Mouse (Mus musculus) forebrain, postnatal 0 days (tissue): ENCODE data around the gene Srpk2. TPM values are rescaled to one million over a fixed set of nuclear protein-coding genes. Genes with fewer than 3 reads are reported as not detected.

ENCODE experiments used
- ATAC-seq: fragments of 200-750 bp; cut with Nextera tagmentation; 2 replicates; pipeline ENCODE4 v1.8.0; 2017; ENCODE audit warnings: mild to moderate bottlenecking, moderate library complexity
- DNase-seq: peaks from one replicate; pipeline ENCODE4 v3.0.0-alpha.2; 2015
- H3K27ac ChIP-seq: fragments of 300-500 bp; sonication (generic); 2 replicates; pipeline ENCODE4 v1.5.1; 2014; ENCODE audit warnings: low read depth, mild to moderate bottlenecking, antibody characterized with exemption, low read length, moderate library complexity, mixed read lengths
- H3K27me3 ChIP-seq: fragments of 300-500 bp; sonication (generic); 2 replicates; pipeline ENCODE4 v1.6.1; 2014; ENCODE audit warnings: mild to moderate bottlenecking, low read length, mixed read lengths; ENCODE audit not compliant: insufficient read depth
- H3K36me3 ChIP-seq: fragments of 300-500 bp; sonication (generic); 2 replicates; pipeline ENCODE4 v1.6.1; 2014; ENCODE audit warnings: mild to moderate bottlenecking, moderate library complexity; ENCODE audit not compliant: insufficient read depth
- H3K4me1 ChIP-seq: fragments of 300-500 bp; sonication (generic); 2 replicates; pipeline ENCODE4 v1.6.1; 2014; ENCODE audit warnings: antibody characterized with exemption; ENCODE audit not compliant: insufficient read depth
- H3K4me2 ChIP-seq: fragments of 300-500 bp; sonication (generic); 2 replicates; pipeline ENCODE4 v1.6.1; 2014; ENCODE audit warnings: low read depth, mild to moderate bottlenecking, moderate library complexity
- H3K4me3 ChIP-seq: fragments of 300-500 bp; sonication (generic); 2 replicates; pipeline ENCODE4 v1.5.1; 2014; ENCODE audit warnings: low read depth, low read length, mixed read lengths
- H3K9ac ChIP-seq: fragments of 300-500 bp; sonication (generic); 2 replicates; pipeline ENCODE4 v1.6.1; 2014; ENCODE audit warnings: mild to moderate bottlenecking
- H3K9me3 ChIP-seq: fragments of 300-500 bp; sonication (generic); 2 replicates; pipeline ENCODE4 v1.6.1; 2016; ENCODE audit warnings: low read length
- CTCF ChIP-seq: sonication (generic); IDR thresholded peaks from 2 replicates; pipeline ENCODE4 v1.5.1; 2016; ENCODE audit warnings: antibody characterized with exemption, control low read depth, low read depth
- WGBS: fragments of 180-500 bp; shearing (Covaris S2); extraction: QIAGEN DNeasy Blood & Tissue Kit; methylation state at CpG from one replicate; pipeline ENCODE4 v1.1.7; 2014; 5-methylcytosine and 5-hydroxymethylcytosine counted together
- polyA plus RNA-seq: library from polyadenylated mRNA; unstranded; fragments of >200 nt; fragmentation: Nextera tagmentation; extraction: Ambion mirVana; gene quantifications from 2 replicates; pipeline ENCODE4 v1.2.1, GENCODE M21; 2015
- total RNA-seq: library from RNA; depleted of rRNA; stranded (reverse); fragments of >200 nt; gene quantifications from 2 replicates; pipeline ENCODE4 v1.2.3, GENCODE M21; 2014

Srpk2 gene
- total and polyA plus RNA-seq, 2 experiments from 2014 or later, result 88.8 to 144 TPM

DNA sequence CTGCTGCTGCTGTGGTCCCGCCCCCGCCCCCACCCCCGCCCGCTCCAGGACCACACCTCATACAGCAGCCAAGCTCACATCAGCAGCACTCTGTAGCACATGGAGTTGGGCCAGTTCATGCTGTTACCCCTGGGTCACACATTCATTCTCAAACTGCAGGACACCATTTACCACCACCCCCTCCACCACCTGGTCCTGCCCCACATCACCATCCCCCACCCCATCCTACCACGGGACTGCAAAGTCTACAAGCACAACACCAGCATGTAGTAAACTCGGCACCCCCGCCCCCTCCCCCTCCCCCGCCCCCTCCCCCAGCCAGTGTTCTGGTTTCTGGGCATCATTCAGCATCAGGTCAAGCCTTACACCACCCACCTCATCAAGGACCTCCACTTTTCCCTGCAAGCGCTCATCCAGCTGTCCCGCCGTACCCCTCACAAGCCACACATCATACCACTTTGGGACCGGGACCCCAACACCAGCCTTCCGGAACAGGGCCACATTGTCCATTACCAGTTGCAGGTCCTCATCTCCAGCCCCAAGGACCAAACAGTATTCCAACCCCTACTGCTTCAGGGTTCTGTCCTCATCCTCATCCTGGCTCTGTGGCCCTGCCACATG is 182.0 kb downstream of the Srpk2 start:
- DNase-seq (no peak), ATAC-seq (peak; percentile 23; the same call in 1 of the 2 replicates)
- no peak overlapping the region for H3K4me3 ChIP-seq
- no peak overlapping the region for H3K27ac ChIP-seq
- no peak for TF ChIP-seq CTCF
- no peaks in the 10 kb centered on the region for H3K27me3 ChIP-seq
- no peak overlapping the region for H3K4me2 ChIP-seq
- peaks cover 51% of the 10 kb centered on the region for H3K36me3 ChIP-seq
- H3K4me1 ChIP-seq, result no peaks in the 10 kb centered on the region
- no peak overlapping the region for H3K9ac ChIP-seq
- 81% methylated on average over 12 of the region's 13 CpGs for WGBS
- H3K9me3 ChIP-seq, result no peaks in the 10 kb centered on the region

DNA sequence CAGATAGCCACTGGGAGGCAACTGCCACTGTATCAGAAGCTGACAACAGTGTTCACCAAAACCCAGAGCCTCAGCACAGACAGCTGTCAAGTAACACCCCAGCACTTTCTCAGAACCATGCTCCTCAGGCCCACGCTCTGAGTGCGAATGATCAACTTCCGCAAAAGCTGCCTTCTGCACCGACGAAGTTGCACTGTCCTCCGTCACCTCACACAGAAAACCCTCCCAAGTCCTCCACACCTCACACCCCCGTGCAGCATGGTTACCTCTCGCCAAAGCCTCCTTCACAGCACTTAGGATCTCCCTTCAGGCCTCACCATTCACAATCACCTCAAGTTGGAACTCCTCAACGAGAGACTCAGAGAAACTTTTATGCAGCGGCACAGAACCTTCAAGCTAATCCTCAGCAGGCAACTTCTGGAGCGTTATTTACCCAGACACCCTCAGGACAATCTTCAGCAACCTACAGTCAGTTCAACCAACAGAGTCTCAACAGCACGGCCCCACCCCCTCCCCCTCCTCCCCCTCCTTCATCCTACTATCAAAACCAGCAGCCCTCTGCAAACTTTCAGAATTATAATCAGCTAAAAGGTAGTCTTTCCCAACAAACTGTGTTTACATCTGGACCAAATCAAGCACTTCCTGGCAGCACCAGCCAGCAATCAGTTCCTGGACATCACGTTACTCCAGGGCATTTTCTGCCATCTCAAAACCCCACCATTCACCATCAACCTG is 182.7 kb downstream of the Srpk2 start:
- peaks cover 55% of the 10 kb centered on the region for H3K36me3 ChIP-seq

GRCm38 (mm10) chr5:23500715-23501114 is 183.7 kb downstream of the Srpk2 start:
- ATAC-seq, result no peak
- peaks cover 63% of the 10 kb centered on the region for H3K36me3 ChIP-seq
- no peak overlapping the region for H3K9ac ChIP-seq
- no peak for TF ChIP-seq CTCF
- no peaks in the 10 kb centered on the region for H3K9me3 ChIP-seq
- H3K27ac ChIP-seq, result no peak overlapping the region
- WGBS, result 93% methylated on average over 6 of the region's 6 CpGs
- H3K4me1 ChIP-seq, result no peaks in the 10 kb centered on the region
- no peak for DNase-seq
- no peak overlapping the region for H3K4me3 ChIP-seq
- H3K27me3 ChIP-seq, result no peaks in the 10 kb centered on the region
- H3K4me2 ChIP-seq, result no peak overlapping the region

More for the DNA sequence above, 182.7 kb downstream of the Srpk2 start:
- H3K4me1 ChIP-seq, result no peaks in the 10 kb centered on the region
- no peak for TF ChIP-seq CTCF
- no peaks in the 10 kb centered on the region for H3K27me3 ChIP-seq
- DNase-seq (no peak), ATAC-seq (no peak)
- H3K27ac ChIP-seq, result no peak overlapping the region
- no peak overlapping the region for H3K4me3 ChIP-seq
- no peaks in the 10 kb centered on the region for H3K9me3 ChIP-seq
- no peak overlapping the region for H3K4me2 ChIP-seq
- WGBS, result 79% methylated on average over 13 of the region's 13 CpGs
- H3K9ac ChIP-seq, result no peak overlapping the region

GRCm38 (mm10) chr5:23499257-23499656 is 185.2 kb downstream of the Srpk2 start:
- H3K36me3 ChIP-seq, result peaks cover 71% of the 10 kb centered on the region
- WGBS, result 92% methylated on average over 16 of the region's 16 CpGs

DNA sequence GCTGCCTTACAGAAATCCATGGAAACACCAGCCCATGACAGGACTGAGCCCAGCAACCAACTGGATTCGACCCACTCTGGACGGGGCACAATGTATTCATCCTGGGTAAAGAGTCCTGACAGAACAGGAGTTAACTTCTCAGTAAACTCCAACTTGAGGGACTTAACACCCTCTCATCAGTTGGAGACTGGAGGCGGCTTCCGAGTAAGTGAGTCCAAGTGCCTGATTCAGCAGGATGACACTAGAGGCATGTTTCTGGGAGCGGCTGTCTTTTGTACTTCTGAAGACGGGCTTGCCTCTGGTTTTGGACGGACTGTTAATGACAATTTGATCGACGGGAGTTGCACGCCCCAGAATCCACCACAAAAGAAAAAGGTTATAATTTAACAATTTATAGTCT is 186.5 kb downstream of the Srpk2 start:
- no peak overlapping the region for H3K4me3 ChIP-seq
- no peaks in the 10 kb centered on the region for H3K27me3 ChIP-seq
- no peaks in the 10 kb centered on the region for H3K4me1 ChIP-seq
- no peaks in the 10 kb centered on the region for H3K9me3 ChIP-seq
- H3K27ac ChIP-seq, result no peak overlapping the region
- TF ChIP-seq CTCF, result no peak
- peaks cover 76% of the 10 kb centered on the region for H3K36me3 ChIP-seq
- H3K9ac ChIP-seq, result no peak overlapping the region
- ATAC-seq (no peak), DNase-seq (no peak)
- WGBS, result 84% methylated on average over 10 of the region's 10 CpGs
- no peak overlapping the region for H3K4me2 ChIP-seq

More at GRCm38 (mm10) chr5:23499257-23499656, 185.2 kb downstream of the Srpk2 start:
- Histone ChIP-seq H3K27ac (no peak overlapping the region), H3K4me3 (no peak overlapping the region), H3K9ac (no peak overlapping the region), H3K4me2 (no peak overlapping the region), H3K27me3 (no peaks in the 10 kb centered on the region), H3K9me3 (no peaks in the 10 kb centered on the region), H3K4me1 (no peaks in the 10 kb centered on the region)
- TF ChIP-seq CTCF, result no peak
- no peak for DNase-seq
- ATAC-seq, result no peak

DNA sequence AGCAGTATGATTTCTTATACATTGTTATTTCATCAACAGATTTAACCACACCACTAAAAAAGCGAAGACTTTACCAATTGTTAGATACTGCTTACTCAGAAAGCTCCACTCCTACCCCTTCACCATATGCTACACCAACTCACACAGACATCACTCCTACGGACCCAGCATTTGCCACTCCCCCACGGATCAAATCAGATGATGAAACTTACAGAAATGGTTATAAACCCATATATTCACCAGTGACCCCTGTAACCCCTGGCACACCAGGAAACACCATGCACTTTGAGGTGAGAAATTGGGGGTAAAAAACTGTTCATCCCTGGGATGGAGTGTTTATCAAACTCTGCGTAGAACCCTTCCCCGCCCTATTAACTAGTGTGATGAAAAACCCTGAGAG is 187.5 kb downstream of the Srpk2 start:
- 94% methylated on average over 5 of the region's 5 CpGs for WGBS
- ATAC-seq (no peak), DNase-seq (no peak)
- H3K9ac ChIP-seq, result no peak overlapping the region
- no peaks in the 10 kb centered on the region for H3K27me3 ChIP-seq
- H3K36me3 ChIP-seq, result peaks cover 74% of the 10 kb centered on the region
- no peak overlapping the region for H3K4me3 ChIP-seq
- H3K27ac ChIP-seq, result no peak overlapping the region
- no peak overlapping the region for H3K4me2 ChIP-seq
- H3K4me1 ChIP-seq, result no peaks in the 10 kb centered on the region
- H3K9me3 ChIP-seq, result no peaks in the 10 kb centered on the region
- TF ChIP-seq CTCF, result no peak

- Histone ChIP-seq H3K27ac (no peak overlapping the region), H3K4me3 (no peak overlapping the region), H3K4me1 (no peaks in the 10 kb centered on the region), H3K9me3 (no peaks in the 10 kb centered on the region), H3K4me2 (no peak overlapping the region), H3K27me3 (no peaks in the 10 kb centered on the region), H3K36me3 (peaks cover 72% of the 10 kb centered on the region), H3K9ac (no peak overlapping the region)
- DNase-seq, result no peak
- WGBS, result 91% methylated on average over 3 of the region's 3 CpGs
- TF ChIP-seq CTCF, result no peak
- no peak for ATAC-seq
Measured at GRCm38 (mm10) chr5:23496396-23496795, 188.0 kb downstream of the Srpk2 start.
